Mouse (Mus musculus): ENCODE data around the gene Preb.

Preb gene

DNA sequence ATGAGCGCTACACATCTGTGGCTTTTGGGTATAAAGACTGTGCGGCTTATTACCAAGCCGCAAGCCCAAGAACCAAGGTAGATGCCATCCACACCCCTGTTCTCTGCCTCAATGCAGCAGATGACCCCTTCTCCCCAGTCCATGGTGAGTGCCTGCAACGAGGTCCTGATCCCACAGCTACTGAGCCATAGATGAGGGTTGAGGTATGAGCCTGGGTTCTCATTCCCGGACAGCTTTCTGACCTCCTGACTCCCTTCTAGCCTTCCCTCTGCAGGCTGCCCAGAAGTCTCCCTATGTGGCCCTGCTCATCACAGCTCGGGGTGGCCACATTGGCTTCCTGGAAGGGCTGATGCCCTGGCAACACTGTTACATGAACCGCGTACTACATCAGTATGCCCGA lies 5.6 kb downstream of the Preb start:
- DNase-seq (ENCODE audit: low spot score), result no peak

DNA sequence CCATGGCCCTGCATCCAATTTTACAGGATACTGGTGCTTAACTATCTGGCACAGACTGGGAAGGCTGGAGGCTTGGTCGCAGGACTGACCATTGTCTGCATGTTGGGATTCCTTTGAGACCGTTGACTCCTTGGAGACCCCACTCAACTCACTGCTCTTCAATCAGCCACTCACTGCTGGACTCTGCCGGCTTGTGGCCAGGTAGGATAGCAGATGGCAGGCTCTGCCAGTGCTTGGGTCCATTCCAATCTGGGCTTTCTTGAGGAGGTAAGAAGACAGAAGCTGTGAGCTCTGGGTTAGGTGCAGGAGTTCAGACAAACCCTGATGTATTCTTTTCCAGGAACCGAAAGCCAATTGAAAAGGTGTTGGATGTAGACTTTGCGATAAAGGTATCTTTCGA lies 6.1 kb downstream of the Preb start:
- DNase-seq (ENCODE audit: low spot score), result no peak

DNA sequence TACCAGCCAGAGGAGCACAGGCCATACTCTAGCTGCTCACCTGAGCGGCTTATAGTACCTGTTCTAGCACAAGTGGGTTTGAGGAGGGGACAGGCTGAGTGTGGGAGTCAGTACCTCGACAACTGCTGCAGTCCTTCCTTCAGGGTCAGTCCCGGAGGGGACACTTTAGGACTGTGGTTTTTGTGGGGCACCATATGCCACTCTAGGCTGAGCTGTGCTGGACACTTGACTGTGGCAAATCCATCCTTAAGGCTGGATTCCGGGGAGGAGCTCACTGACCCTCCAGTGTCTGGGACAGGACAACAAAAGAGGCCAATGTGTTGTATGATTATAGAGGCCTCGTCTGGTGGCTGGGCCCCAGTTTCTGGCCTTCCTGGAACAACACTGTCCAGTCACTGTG lies 7.6 kb downstream of the Preb start:
- no peak for DNase-seq (ENCODE audit: low spot score)

- no peak for DNase-seq (ENCODE audit: low spot score)
These were observed 8.5 kb downstream of the Preb start for GRCm38 (mm10) chr5:30951706-30952105.

DNA sequence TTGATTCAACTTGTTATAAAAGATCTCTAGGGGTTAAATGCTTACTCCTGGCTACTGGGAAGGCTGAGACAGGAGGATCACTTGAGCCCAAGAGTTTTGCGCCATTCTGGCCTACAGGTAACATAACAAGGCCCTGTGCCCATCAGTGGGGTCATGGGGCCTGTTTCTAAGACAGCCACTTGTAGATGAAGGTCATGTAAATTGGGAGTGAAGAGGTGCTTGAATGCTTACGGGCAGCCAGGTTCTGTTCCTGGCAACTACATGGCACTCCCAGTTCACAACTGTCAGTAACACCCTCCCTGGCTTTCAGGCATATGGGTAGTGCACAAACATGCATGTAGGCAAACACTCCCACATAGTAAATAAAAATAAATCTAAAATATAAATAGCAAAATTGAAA lies 9.2 kb downstream of the Preb start:
- no peak for DNase-seq (ENCODE audit: low spot score)

- DNase-seq (ENCODE audit: low spot score), result no peak
These were observed 9.7 kb downstream of the Preb start for GRCm38 (mm10) chr5:30950451-30950850.

- peak; percentile 86 for DNase-seq (ENCODE audit: low spot score)
These were observed 10.4 kb downstream of the Preb start for GRCm38 (mm10) chr5:30949654-30950326.

DNA sequence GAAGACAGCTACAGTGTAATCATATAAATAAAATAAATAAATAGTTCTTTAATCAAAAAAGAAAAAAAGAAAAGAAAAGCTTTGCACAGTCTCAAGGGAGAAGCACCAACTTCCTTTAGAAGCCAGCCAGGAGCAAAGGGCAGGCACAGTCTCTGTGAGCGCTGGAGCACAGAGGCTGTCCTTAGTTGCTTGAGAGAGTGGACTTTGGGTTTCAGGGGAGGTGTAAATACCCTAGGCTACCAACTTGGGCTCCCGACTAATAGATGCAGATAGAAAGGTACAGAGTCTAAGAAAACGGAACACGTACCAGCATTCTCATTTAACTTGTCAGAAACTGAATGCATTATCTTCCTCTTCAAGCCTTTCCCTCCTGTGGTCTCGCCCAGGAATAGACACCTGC lies 11.5 kb downstream of the Preb start:
- DNase-seq (ENCODE audit: low spot score), result no peak

DNA sequence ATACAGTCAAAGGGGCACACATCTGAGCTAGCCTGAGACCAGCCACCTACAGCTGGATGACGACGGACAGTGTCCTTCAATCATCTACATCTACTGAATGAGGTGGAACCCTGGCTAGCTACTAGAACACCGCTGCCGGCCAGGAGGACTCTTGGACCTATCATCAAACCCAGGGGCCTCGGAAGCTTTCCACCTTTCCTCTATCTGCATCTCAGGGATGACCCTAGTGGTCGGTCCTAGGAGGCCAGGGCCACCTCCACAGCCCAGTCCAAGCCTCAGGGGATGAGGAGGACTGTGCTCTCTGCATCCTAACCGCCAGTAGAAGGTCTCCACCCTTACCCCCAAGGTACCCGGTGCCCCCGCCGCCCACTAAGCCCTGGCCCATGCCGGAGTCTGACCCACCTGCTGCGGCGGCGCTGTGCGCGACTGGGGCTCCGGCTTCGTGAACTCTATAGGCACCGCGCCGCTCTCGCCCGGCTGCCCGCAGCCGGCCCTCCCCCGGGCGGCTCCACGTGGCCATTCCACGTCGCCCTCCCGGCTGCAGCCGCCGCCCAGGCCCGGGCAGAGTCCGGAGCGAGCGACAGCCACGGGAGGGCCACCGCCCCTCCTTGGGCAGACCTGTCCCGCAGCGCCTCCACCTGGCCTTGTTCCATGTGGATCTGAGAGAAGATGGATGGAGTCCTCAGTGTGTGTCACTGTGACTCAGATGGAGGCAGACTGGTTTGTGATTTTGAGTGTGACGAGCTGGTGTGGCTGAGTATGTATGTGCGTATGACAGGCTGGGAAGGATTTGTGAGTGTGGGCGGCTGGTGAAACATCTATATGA lies 15.0 kb downstream of the Preb start, which contains the start of gene Cgref1:
Cgref1 (minus strand) TSS at position 636 of the 826 bp plus-strand sequence.
- peak; percentile 60 for DNase-seq (ENCODE audit: low spot score)

GRCm38 (mm10) chr5:30944344-30944743 lies 15.8 kb downstream of the Preb start:
- DNase-seq (ENCODE audit: low spot score), result no peak

DNA sequence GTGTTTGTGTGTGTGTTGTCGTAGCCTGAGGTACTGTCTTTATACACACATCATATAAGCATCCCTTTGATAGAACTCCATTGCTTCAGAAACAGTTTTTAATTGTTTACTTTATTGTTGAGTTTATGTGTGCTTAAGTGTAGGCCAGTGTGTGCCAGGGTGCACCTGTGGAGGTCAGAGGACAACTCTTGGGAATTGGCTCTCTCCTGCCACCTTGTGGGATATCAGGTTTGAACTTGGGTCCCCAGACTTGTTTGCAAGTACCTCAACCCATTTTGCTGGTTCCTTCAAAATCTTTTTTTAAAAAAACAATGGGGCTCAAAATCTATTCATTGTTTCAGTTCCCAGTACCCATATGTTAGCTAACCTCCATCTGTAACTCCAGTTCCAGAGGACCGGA lies 17.2 kb downstream of the Preb start:
- DNase-seq (ENCODE audit: low spot score), result no peak

GRCm38 (mm10) chr5:30934725-30935461 lies 25.3 kb downstream of the Preb start:
- no peak for DNase-seq (ENCODE audit: low spot score)

- DNase-seq (ENCODE audit: low spot score), result no peak
These were observed 26.5 kb downstream of the Preb start for GRCm38 (mm10) chr5:30933705-30934104.

GRCm38 (mm10) chr5:30931378-30931777 lies 28.8 kb downstream of the Preb start:
- no peak for DNase-seq (ENCODE audit: low spot score)

- DNase-seq (ENCODE audit: low spot score), result no peak
These were observed 29.3 kb downstream of the Preb start for GRCm38 (mm10) chr5:30930846-30931245.

GRCm38 (mm10) chr5:30930121-30930520 lies 30.0 kb downstream of the Preb start:
- DNase-seq (ENCODE audit: low spot score), result peak; percentile 69

- no peak for DNase-seq (ENCODE audit: low spot score)
These were observed 32.1 kb downstream of the Preb start for GRCm38 (mm10) chr5:30927945-30928529.

- DNase-seq (ENCODE audit: low spot score), result no peak
These were observed 34.1 kb downstream of the Preb start for GRCm38 (mm10) chr5:30926073-30926472.

- DNase-seq (ENCODE audit: low spot score), result no peak
These were observed 34.9 kb downstream of the Preb start for GRCm38 (mm10) chr5:30925217-30925616.

- no peak for DNase-seq (ENCODE audit: low spot score)
These were observed 35.5 kb downstream of the Preb start for GRCm38 (mm10) chr5:30924614-30925013.

- DNase-seq (ENCODE audit: low spot score), result no peak
These were observed 37.0 kb downstream of the Preb start for GRCm38 (mm10) chr5:30923119-30923518.

DNA sequence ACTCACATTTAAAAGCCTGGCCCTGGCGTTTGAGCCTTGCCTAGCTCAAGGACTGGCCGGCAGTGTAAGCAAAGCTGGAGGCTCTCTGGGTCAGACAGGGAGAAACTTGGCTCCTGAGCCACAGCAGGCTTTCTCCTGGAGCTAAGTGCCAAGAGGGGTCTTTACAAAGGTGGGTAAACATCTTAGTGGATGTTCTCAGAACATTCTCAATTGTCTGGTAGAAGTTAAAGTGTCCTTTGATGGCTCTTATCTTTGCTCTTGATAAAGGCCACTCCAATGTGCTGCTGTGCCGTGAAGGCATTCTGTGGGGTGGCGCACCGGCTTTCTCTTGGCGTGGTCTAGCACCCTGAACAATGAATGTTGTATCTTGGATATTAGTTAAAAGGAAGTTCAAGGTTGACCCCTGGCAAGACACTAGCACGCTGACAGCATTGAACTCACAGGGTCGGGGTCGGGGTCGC lies 37.5 kb downstream of the Preb start:
- no peak for DNase-seq (ENCODE audit: low spot score)
